Mouse (Mus musculus) bone marrow macrophage, adult 2 months (primary cell): ENCODE results near the gene Tas2r104.

Source experiments
- CTCF ChIP-seq: IDR thresholded peaks from 2 replicates; pipeline ENCODE4 v1.5.1; 2012; ENCODE audit warnings: low read depth, mild to moderate bottlenecking, low read length, moderate library complexity
- POLR2A ChIP-seq: IDR thresholded peaks from 2 replicates; pipeline ENCODE4 v1.6.1; 2012; ENCODE audit warnings: mild to moderate bottlenecking, low read depth, low read length, borderline replicate concordance

GRCm38 (mm10) chr6:131685644-131686043, at the start of gene Tas2r104:
- TF ChIP-seq CTCF (no peak), POLR2A (no peak)
